Mouse (Mus musculus): Measurements from ENCODE around the gene St6galnac5. TPM values are rescaled to one million over a fixed set of nuclear protein-coding genes. Genes with fewer than 3 reads are reported as not detected.

Gene St6galnac5
- polyA plus RNA-seq (2017; shearing (Covaris generic)), result not detected

GRCm38 (mm10) chr3:152981988-152982387, at the start of gene St6galnac5:
Gene St6galnac5 (minus strand): TSS chr3:152982246.

Data from naive thymus-derived CD4-positive, alpha-beta T cell, adult 5 months (primary cell).